Mouse (Mus musculus) neural tube, embryonic 10.5 days (tissue): ENCODE measurements around the gene Tmbim7.

Source experiments
- DNase-seq: peaks from one replicate; pipeline ENCODE4 v3.0.0-alpha.2; 2017; ENCODE audit warnings: low spot score; ENCODE audit errors: extremely low spot score

Tmbim7 gene

GRCm38 (mm10) chr5:3665225-3665624 lies 14.2 kb downstream of the Tmbim7 start:
- DNase-seq, result no peak

- DNase-seq, result no peak
Measured at GRCm38 (mm10) chr5:3666585-3666984, 15.6 kb downstream of the Tmbim7 start.

GRCm38 (mm10) chr5:3669938-3670554 lies 19.1 kb downstream of the Tmbim7 start:
- DNase-seq, result no peak

GRCm38 (mm10) chr5:3688298-3688697 lies 37.3 kb downstream of the Tmbim7 start:
- no peak for DNase-seq

- DNase-seq, result no peak
Measured at GRCm38 (mm10) chr5:3691283-3691682, 40.3 kb downstream of the Tmbim7 start.

- no peak for DNase-seq
Measured at GRCm38 (mm10) chr5:3692956-3693355, 42.0 kb downstream of the Tmbim7 start.

GRCm38 (mm10) chr5:3695191-3695590 lies 44.2 kb downstream of the Tmbim7 start:
- no peak for DNase-seq

GRCm38 (mm10) chr5:3696031-3696430 lies 45.0 kb downstream of the Tmbim7 start:
- no peak for DNase-seq

- no peak for DNase-seq
Measured at GRCm38 (mm10) chr5:3700025-3700424, 49.0 kb downstream of the Tmbim7 start.

GRCm38 (mm10) chr5:3702180-3702579 lies 51.2 kb downstream of the Tmbim7 start:
- DNase-seq, result no peak

- DNase-seq, result no peak
Measured at GRCm38 (mm10) chr5:3715800-3716199, 64.8 kb downstream of the Tmbim7 start.

GRCm38 (mm10) chr5:3719371-3719770 lies 68.4 kb downstream of the Tmbim7 start:
- no peak for DNase-seq

GRCm38 (mm10) chr5:3722873-3723272 lies 71.9 kb downstream of the Tmbim7 start:
- DNase-seq, result no peak

- no peak for DNase-seq
Measured at GRCm38 (mm10) chr5:3723415-3723814, 72.4 kb downstream of the Tmbim7 start.

GRCm38 (mm10) chr5:3725491-3725890 lies 74.5 kb downstream of the Tmbim7 start:
- DNase-seq, result no peak

- no peak for DNase-seq
Measured at GRCm38 (mm10) chr5:3728820-3729219, 77.8 kb downstream of the Tmbim7 start.
